Mouse (Mus musculus): ENCODE measurements at regions not wholly inside any gene's neighbourhood (a gene's known extent, or its start where the extent isn't known, plus 50 kb on each side); places are given as distances from the start of the nearest gene placed in this dataset.

- TF ChIP-seq EP300 (IDR thresholded peaks at IDR 0.05; ENCODE audit: low read depth) = no peak
- TF ChIP-seq CTCF (IDR thresholded peaks at IDR 0.05; ENCODE audit: low read depth) = no peak
These were observed 215.3 kb upstream of the Unc93a2 start for GRCm38 (mm10) chr17:7600555-7600954.

Data from liver, postnatal 0 days (tissue).